Mouse (Mus musculus) small intestine, adult 2 months (tissue): ENCODE data around the gene Pnisr. TPM values are rescaled to one million over a fixed set of nuclear protein-coding genes. Genes with fewer than 3 reads are reported as not detected.

Source experiments
- H3K27ac ChIP-seq: fragments of 200-500 bp; 2 replicates; pipeline ENCODE4 v1.5.1; 2012; ENCODE audit warnings: low read depth, low read length, control low read depth, inconsistent platforms; ENCODE audit not compliant: insufficient read depth
- H3K27me3 ChIP-seq: fragments of 200-500 bp; 2 replicates; pipeline ENCODE4 v1.6.1; 2012; ENCODE audit warnings: mild to moderate bottlenecking, moderate library complexity, low read length, inconsistent platforms; ENCODE audit not compliant: control insufficient read depth, insufficient read depth
- H3K36me3 ChIP-seq: fragments of 200-500 bp; 2 replicates; pipeline ENCODE4 v1.6.1; 2012; ENCODE audit warnings: mild to moderate bottlenecking, low read length, control low read depth, inconsistent platforms; ENCODE audit not compliant: control insufficient read depth, insufficient read depth
- H3K4me1 ChIP-seq: fragments of 200-500 bp; 2 replicates; pipeline ENCODE4 v1.6.1; 2012; ENCODE audit warnings: low read length, inconsistent platforms, mixed read lengths; ENCODE audit not compliant: control insufficient read depth, insufficient read depth, insufficient read length
- H3K4me3 ChIP-seq: fragments of 200-500 bp; 2 replicates; pipeline ENCODE4 v1.5.1; 2012; ENCODE audit warnings: low read depth, mild to moderate bottlenecking, control low read depth, inconsistent platforms, low read length, moderate library complexity
- CTCF ChIP-seq: fragments of 200-500 bp; IDR thresholded peaks from 2 replicates; pipeline ENCODE4 v1.5.1; 2012; ENCODE audit warnings: low read depth, mild to moderate bottlenecking, control low read depth, inconsistent platforms, low read length, moderate library complexity, mixed read lengths; ENCODE audit not compliant: insufficient replicate concordance, insufficient read length; ENCODE audit errors: extremely low read depth
- POLR2A ChIP-seq: fragments of 200-500 bp; IDR thresholded peaks from 2 replicates; pipeline ENCODE4 v1.6.1; 2012; ENCODE audit warnings: low read depth, mild to moderate bottlenecking, control low read depth, inconsistent platforms, low read length, moderate library complexity
- WGBS: fragments of 180-500 bp; shearing (Covaris S2); methylation state at CpG from one replicate; pipeline ENCODE4 v1.1.7; 2018; 5-methylcytosine and 5-hydroxymethylcytosine counted together
- polyA plus RNA-seq: library from polyadenylated mRNA; depleted of rRNA; stranded (reverse); fragments of >200 nt; gene quantifications from 2 replicates; pipeline ENCODE4 v1.2.3, GENCODE M21; 2012; rRNA removed

Gene Pnisr
- polyA plus RNA-seq, 1 experiment = 13.4 TPM

- Histone ChIP-seq H3K27me3 (no peaks in the 10 kb centered on the region), H3K36me3 (peaks cover 4% of the 10 kb centered on the region), H3K27ac (no peak overlapping the region), H3K4me3 (no peak overlapping the region), H3K4me1 (0 out of 2 replicates have a peak, but pooled peaks cover 2% of the 10 kb centered on the region)
- TF ChIP-seq CTCF (no peak), POLR2A (no peak)
- 91% methylated on average over 6 of the region's 6 CpGs for WGBS
Observed at GRCm38 (mm10) chr4:21882806-21883205, 35.4 kb downstream of the Pnisr start.

DNA sequence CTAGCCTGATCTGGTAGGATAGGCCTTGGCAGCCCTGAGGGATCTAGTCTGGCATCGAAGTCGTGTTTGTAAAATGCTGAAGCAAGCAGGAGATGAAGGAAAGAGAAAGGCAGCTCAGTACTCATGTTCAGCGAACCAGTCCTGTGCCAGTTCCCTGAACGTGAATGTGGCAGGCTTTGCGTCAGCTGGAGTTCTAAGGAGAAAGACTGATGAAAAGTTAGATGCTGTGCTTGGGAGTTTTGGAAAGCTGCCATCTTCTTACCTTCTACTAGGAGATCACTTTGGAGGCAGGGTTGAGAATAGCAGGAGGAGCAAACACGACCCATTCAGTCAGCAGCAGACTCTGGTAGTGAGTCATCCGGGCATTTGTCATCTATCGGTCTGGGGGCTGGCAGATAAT lies 38.4 kb downstream of the Pnisr start:
- Histone ChIP-seq H3K4me1 (0 out of 2 replicates have a peak, but pooled peaks cover 2% of the 10 kb centered on the region), H3K27ac (no peak overlapping the region), H3K36me3 (peaks cover 4% of the 10 kb centered on the region), H3K27me3 (no peaks in the 10 kb centered on the region), H3K4me3 (no peak overlapping the region)
- TF ChIP-seq CTCF (no peak), POLR2A (no peak)
- 86% methylated on average over 8 of the region's 8 CpGs for WGBS

Other genes starting within 250 kb of the Pnisr start
- gene Prdm13, start 161.6 kb upstream of the Pnisr start, polyA plus RNA-seq = 0.06 TPM in 1 of 2 replicates, not detected in the other
- gene Ccnc, start 119.9 kb upstream of the Pnisr start, polyA plus RNA-seq = 0.93 and 1.7 TPM in 2 replicates
- gene Usp45, start 80.4 kb upstream of the Pnisr start, polyA plus RNA-seq = 1.2 and 3.0 TPM in 2 replicates
- 1.3 and 2.8 TPM in 2 replicates for gene Tstd3, start 80.4 kb upstream of the Pnisr start, polyA plus RNA-seq
- 1.5 and 1.6 TPM in 2 replicates for gene Coq3, start 32.1 kb downstream of the Pnisr start, polyA plus RNA-seq
- gene Faxc, start 83.7 kb downstream of the Pnisr start, polyA plus RNA-seq = 0.51 and 0.61 TPM in 2 replicates